Mouse (Mus musculus): ENCODE data around the gene Hnrnpr. TPM values are rescaled to one million over a fixed set of nuclear protein-coding genes. Genes with fewer than 3 reads are reported as not detected.
A peak's percentile ranks its signal among the peaks of the same experiment; 100 is the strongest.

The Hnrnpr gene
- polyA plus RNA-seq, 1 experiment from 2014 or later = 187 TPM

GRCm38 (mm10) chr4:136311042-136311999 lies 579 bp downstream of the Hnrnpr start:
- no peaks in the 10 kb centered on the region for H3K9me3 ChIP-seq
- H3K4me1 ChIP-seq = peaks cover 36% of the 10 kb centered on the region
- no peaks in the 10 kb centered on the region for H3K27me3 ChIP-seq
- peak overlapping the region; percentile 54 for H3K4me2 ChIP-seq
- peaks cover under 1% of the 10 kb centered on the region; the same call in 1 of the 2 replicates for H3K36me3 ChIP-seq
- H3K9ac ChIP-seq = peak overlapping the region; percentile 99
- H3K4me3 ChIP-seq = peak overlapping the region; percentile 94
- under 1% methylated on average over 75 of the region's 81 CpGs for WGBS
- peak overlapping the region; percentile 97 for H3K27ac ChIP-seq
- peak; percentile 62 for ATAC-seq (ENCODE audit: borderline replicate concordance, extremely low read depth, low FRiP score, low TSS enrichment)

- H3K4me3 ChIP-seq = peak overlapping the region; percentile 94
- H3K4me2 ChIP-seq = peak overlapping the region; percentile 54
- H3K9ac ChIP-seq = peak overlapping the region; percentile 29; the same call in 1 of the 2 replicates
- H3K4me1 ChIP-seq = peaks cover 36% of the 10 kb centered on the region
- no peak for ATAC-seq (ENCODE audit: borderline replicate concordance, extremely low read depth, low FRiP score, low TSS enrichment)
- peaks cover 14% of the 10 kb centered on the region for H3K36me3 ChIP-seq
- 5% methylated on average over 4 of the region's 4 CpGs for WGBS
- H3K27me3 ChIP-seq = no peaks in the 10 kb centered on the region
- H3K9me3 ChIP-seq = no peaks in the 10 kb centered on the region
- no peak overlapping the region for H3K27ac ChIP-seq
Measured at GRCm38 (mm10) chr4:136312616-136313015, 1.9 kb downstream of the Hnrnpr start.

- H3K9me3 ChIP-seq = no peaks in the 10 kb centered on the region
- no peak overlapping the region for H3K27ac ChIP-seq
- H3K4me1 ChIP-seq = peaks cover 25% of the 10 kb centered on the region
- no peak for ATAC-seq (ENCODE audit: borderline replicate concordance, extremely low read depth, low FRiP score, low TSS enrichment)
- H3K36me3 ChIP-seq = peaks cover 57% of the 10 kb centered on the region
- no peak overlapping the region for H3K4me2 ChIP-seq
- no peaks in the 10 kb centered on the region for H3K27me3 ChIP-seq
- H3K4me3 ChIP-seq = no peak overlapping the region
- H3K9ac ChIP-seq = no peak overlapping the region
- 91% methylated on average over 4 of the region's 4 CpGs for WGBS
Measured at GRCm38 (mm10) chr4:136317667-136318066, 6.9 kb downstream of the Hnrnpr start.

- no peak for ATAC-seq (ENCODE audit: borderline replicate concordance, extremely low read depth, low FRiP score, low TSS enrichment)
Measured at GRCm38 (mm10) chr4:136320016-136320415, 9.3 kb downstream of the Hnrnpr start.

GRCm38 (mm10) chr4:136324226-136324625 lies 13.5 kb downstream of the Hnrnpr start:
- Histone ChIP-seq H3K4me3 (no peak overlapping the region), H3K27me3 (no peaks in the 10 kb centered on the region), H3K9ac (no peak overlapping the region), H3K4me1 (0 out of 2 replicates have a peak, but pooled peaks cover 9% of the 10 kb centered on the region), H3K27ac (no peak overlapping the region), H3K36me3 (peaks cover 66% of the 10 kb centered on the region), H3K4me2 (no peak overlapping the region), H3K9me3 (no peaks in the 10 kb centered on the region)
- 46% methylated on average over 2 of the region's 2 CpGs for WGBS
- ATAC-seq (ENCODE audit: borderline replicate concordance, extremely low read depth, low FRiP score, low TSS enrichment) = no peak

More at GRCm38 (mm10) chr4:136320016-136320415, 9.3 kb downstream of the Hnrnpr start:
- no peaks in the 10 kb centered on the region for H3K27me3 ChIP-seq
- H3K4me2 ChIP-seq = no peak overlapping the region
- H3K36me3 ChIP-seq = peaks cover 77% of the 10 kb centered on the region
- H3K27ac ChIP-seq = no peak overlapping the region
- H3K4me1 ChIP-seq = peaks cover 11% of the 10 kb centered on the region
- no peak overlapping the region for H3K9ac ChIP-seq
- WGBS = 77% methylated on average over 4 of the region's 4 CpGs
- no peak overlapping the region for H3K4me3 ChIP-seq
- H3K9me3 ChIP-seq = no peaks in the 10 kb centered on the region

- 76% methylated on average over 5 of the region's 5 CpGs for WGBS
- no peak overlapping the region for H3K27ac ChIP-seq
- H3K4me2 ChIP-seq = no peak overlapping the region
- H3K36me3 ChIP-seq = peaks cover 58% of the 10 kb centered on the region
- 0 out of 2 replicates have a peak, but pooled peaks cover 5% of the 10 kb centered on the region for H3K4me1 ChIP-seq
- H3K9me3 ChIP-seq = no peaks in the 10 kb centered on the region
- no peak for ATAC-seq (ENCODE audit: borderline replicate concordance, extremely low read depth, low FRiP score, low TSS enrichment)
- no peak overlapping the region for H3K4me3 ChIP-seq
- H3K9ac ChIP-seq = no peak overlapping the region
- H3K27me3 ChIP-seq = no peaks in the 10 kb centered on the region
Measured at GRCm38 (mm10) chr4:136327238-136327637, 16.5 kb downstream of the Hnrnpr start.

GRCm38 (mm10) chr4:136328115-136328514 lies 17.4 kb downstream of the Hnrnpr start:
- Histone ChIP-seq H3K9me3 (no peaks in the 10 kb centered on the region), H3K27ac (no peak overlapping the region), H3K4me2 (no peak overlapping the region), H3K4me3 (no peak overlapping the region), H3K36me3 (peaks cover 62% of the 10 kb centered on the region), H3K4me1 (0 out of 2 replicates have a peak, but pooled peaks cover 2% of the 10 kb centered on the region), H3K27me3 (no peaks in the 10 kb centered on the region), H3K9ac (no peak overlapping the region)
- ATAC-seq (ENCODE audit: borderline replicate concordance, extremely low read depth, low FRiP score, low TSS enrichment) = no peak

- Histone ChIP-seq H3K4me1 (no peaks in the 10 kb centered on the region), H3K36me3 (peaks cover 68% of the 10 kb centered on the region), H3K4me2 (no peak overlapping the region), H3K27me3 (no peaks in the 10 kb centered on the region), H3K9me3 (no peaks in the 10 kb centered on the region), H3K27ac (no peak overlapping the region), H3K9ac (no peak overlapping the region), H3K4me3 (no peak overlapping the region)
- 94% methylated on average over 3 of the region's 3 CpGs for WGBS
- no peak for ATAC-seq (ENCODE audit: borderline replicate concordance, extremely low read depth, low FRiP score, low TSS enrichment)
Measured at GRCm38 (mm10) chr4:136331709-136332108, 21.0 kb downstream of the Hnrnpr start.

GRCm38 (mm10) chr4:136333191-136333590 lies 22.4 kb downstream of the Hnrnpr start:
- H3K9me3 ChIP-seq = no peaks in the 10 kb centered on the region
- H3K9ac ChIP-seq = no peak overlapping the region
- no peak for ATAC-seq (ENCODE audit: borderline replicate concordance, extremely low read depth, low FRiP score, low TSS enrichment)
- no peak overlapping the region for H3K4me3 ChIP-seq
- H3K27ac ChIP-seq = no peak overlapping the region
- H3K36me3 ChIP-seq = peaks cover 70% of the 10 kb centered on the region
- no peak overlapping the region for H3K4me2 ChIP-seq
- no peaks in the 10 kb centered on the region for H3K4me1 ChIP-seq
- 78% methylated on average over 3 of the region's 3 CpGs for WGBS
- H3K27me3 ChIP-seq = no peaks in the 10 kb centered on the region

- Histone ChIP-seq H3K4me1 (no peaks in the 10 kb centered on the region), H3K4me2 (no peak overlapping the region), H3K9ac (no peak overlapping the region), H3K36me3 (peaks cover 70% of the 10 kb centered on the region), H3K27me3 (no peaks in the 10 kb centered on the region), H3K4me3 (no peak overlapping the region), H3K9me3 (no peaks in the 10 kb centered on the region), H3K27ac (no peak overlapping the region)
- no peak for ATAC-seq (ENCODE audit: borderline replicate concordance, extremely low read depth, low FRiP score, low TSS enrichment)
- WGBS = 60% methylated on average over 2 of the region's 2 CpGs
Measured at GRCm38 (mm10) chr4:136335065-136335464, 24.3 kb downstream of the Hnrnpr start.

DNA sequence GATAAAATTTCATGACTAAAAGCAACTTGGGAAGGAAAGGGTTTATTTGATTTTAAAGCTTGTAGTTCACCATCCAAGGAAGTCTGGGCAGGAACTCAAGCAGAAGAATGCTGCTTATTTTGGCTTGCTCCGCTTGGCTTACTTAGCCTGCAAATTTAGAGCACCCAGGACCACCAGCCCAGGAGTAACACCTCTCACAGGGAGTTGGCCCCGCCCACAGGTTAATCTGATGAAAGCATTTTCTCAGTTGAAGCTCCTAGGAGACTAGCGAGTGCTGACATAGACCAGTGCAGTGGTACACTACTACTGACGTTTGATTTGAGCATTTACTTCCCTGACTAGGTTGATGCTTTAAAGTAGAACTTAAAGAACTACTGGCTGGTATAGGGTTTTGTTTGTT lies 26.4 kb downstream of the Hnrnpr start:
- Histone ChIP-seq H3K27ac (no peak overlapping the region), H3K27me3 (no peaks in the 10 kb centered on the region), H3K36me3 (peaks cover 66% of the 10 kb centered on the region), H3K4me1 (no peaks in the 10 kb centered on the region), H3K9me3 (no peaks in the 10 kb centered on the region), H3K4me2 (no peak overlapping the region), H3K9ac (no peak overlapping the region), H3K4me3 (no peak overlapping the region)
- WGBS = 62% methylated on average over 4 of the region's 4 CpGs
- no peak for ATAC-seq (ENCODE audit: borderline replicate concordance, extremely low read depth, low FRiP score, low TSS enrichment)

GRCm38 (mm10) chr4:136349616-136350015 lies 38.9 kb downstream of the Hnrnpr start:
- Histone ChIP-seq H3K4me3 (no peak overlapping the region), H3K27ac (no peak overlapping the region), H3K9ac (no peak overlapping the region), H3K4me1 (no peaks in the 10 kb centered on the region), H3K36me3 (peaks cover 76% of the 10 kb centered on the region), H3K4me2 (no peak overlapping the region), H3K9me3 (no peaks in the 10 kb centered on the region), H3K27me3 (no peaks in the 10 kb centered on the region)
- ATAC-seq (ENCODE audit: borderline replicate concordance, extremely low read depth, low FRiP score, low TSS enrichment) = no peak
- WGBS = 62% methylated on average over 6 of the region's 6 CpGs
